Mouse (Mus musculus): ENCODE data around the gene Mdfi.

DNA sequence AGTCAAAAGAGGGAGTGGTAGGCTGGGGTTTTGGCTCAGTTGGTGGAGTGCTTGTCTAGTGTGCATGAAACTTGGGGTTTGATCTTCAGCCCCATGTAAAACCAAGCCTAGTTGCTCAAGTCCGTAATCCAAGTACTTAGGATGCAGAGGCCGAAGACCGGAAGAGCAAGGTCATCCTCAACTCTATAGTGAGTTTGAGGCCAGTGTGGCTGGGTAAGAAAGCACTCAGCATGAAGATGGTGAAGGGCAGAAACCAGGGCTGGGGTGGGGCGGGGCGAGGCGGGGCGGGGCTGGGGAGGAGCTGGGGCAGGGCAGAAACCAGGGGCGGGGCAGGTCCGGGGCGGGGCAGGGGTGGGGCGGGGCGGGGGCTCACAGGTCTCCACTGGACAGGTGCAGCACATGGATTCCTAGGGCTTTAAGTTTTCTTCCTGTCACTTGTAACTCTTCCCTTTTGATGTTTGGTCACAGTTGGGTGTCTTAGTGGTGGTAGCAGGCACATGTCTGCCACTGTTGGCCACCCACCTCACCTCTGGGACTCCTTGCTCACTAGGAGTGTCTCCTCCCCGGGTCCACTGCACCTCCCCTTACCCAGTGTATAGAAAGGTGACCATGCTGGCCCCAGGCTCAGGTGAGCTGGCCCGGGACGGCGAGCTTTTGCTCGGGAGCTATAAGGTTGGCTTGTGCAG, 66.9 kb downstream of the Mdfi start:
- TF ChIP-seq CTCF (conservative IDR thresholded peaks at IDR 0.05; ENCODE audit: low read length), result no peak
- no peak for TF ChIP-seq NANOG (IDR thresholded peaks at IDR 0.05; ENCODE audit: borderline replicate concordance, low read length)
